Mouse (Mus musculus): ENCODE data around the gene 1700016C15Rik. TPM values are rescaled to one million over a fixed set of nuclear protein-coding genes. Genes with fewer than 3 reads are reported as not detected.

1700016C15Rik gene
- polyA plus RNA-seq, 2 experiments from 2014 or later, result 0.45 TPM; not detected in 1

GRCm38 (mm10) chr1:177797151-177797755 is 67.6 kb downstream of the 1700016C15Rik start:
- ATAC-seq, result no peak

Other genes with a start within 250 kb of the 1700016C15Rik start
- gene Adss, start 66.7 kb downstream of the 1700016C15Rik start, polyA plus RNA-seq (2017; shearing (Covaris generic)), result 10 to 100 TPM; 66.8 to 67.7 TPM